Mouse (Mus musculus): Measurements from ENCODE around the gene Gm48551. TPM values are rescaled to one million over a fixed set of nuclear protein-coding genes. Genes with fewer than 3 reads are reported as not detected.
A peak's percentile ranks its signal among the peaks of the same experiment; 100 is the strongest.

Gene Gm48551
- polyA plus RNA-seq, 1 experiment from 2014 or later, result 1.9 TPM

DNA sequence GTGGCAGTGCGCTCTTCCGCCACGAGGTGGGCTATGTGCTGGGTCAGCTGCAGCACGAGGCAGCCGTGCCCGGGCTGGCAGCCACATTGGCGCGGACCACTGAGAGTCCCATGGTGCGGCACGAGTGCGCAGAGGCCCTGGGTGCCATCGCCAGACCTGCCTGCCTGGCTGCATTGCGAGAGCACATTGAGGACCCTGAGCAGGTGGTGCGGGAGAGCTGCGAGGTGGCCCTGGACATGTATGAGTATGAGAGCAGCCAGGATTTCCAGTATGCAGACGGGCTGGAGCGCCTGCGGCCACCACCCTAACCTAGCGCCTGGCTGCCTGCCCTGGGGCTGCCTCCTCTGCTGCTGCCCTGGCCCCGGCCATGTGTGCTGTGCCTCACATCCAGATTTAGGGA lies 3.5 kb downstream of the Gm48551 start:
- no peak overlapping the region for H3K27ac ChIP-seq (ENCODE audit: poor library complexity, severe bottlenecking)
- no peak overlapping the region for H3K4me2 ChIP-seq
- H3K4me3 ChIP-seq, result no peak overlapping the region
- H3K9ac ChIP-seq, result no peak overlapping the region
- 93% methylated on average over 20 of the region's 20 CpGs for WGBS
- H3K27me3 ChIP-seq (replicated peaks), result no peaks in the 10 kb centered on the region
- no peak for ATAC-seq (ENCODE audit: insufficient number of reproducible peaks, low FRiP score)
- peaks cover 32% of the 10 kb centered on the region for H3K4me1 ChIP-seq (replicated peaks)
- H3K9me3 ChIP-seq (replicated peaks), result no peaks in the 10 kb centered on the region
- H3K36me3 ChIP-seq, result peaks cover 34% of the 10 kb centered on the region

DNA sequence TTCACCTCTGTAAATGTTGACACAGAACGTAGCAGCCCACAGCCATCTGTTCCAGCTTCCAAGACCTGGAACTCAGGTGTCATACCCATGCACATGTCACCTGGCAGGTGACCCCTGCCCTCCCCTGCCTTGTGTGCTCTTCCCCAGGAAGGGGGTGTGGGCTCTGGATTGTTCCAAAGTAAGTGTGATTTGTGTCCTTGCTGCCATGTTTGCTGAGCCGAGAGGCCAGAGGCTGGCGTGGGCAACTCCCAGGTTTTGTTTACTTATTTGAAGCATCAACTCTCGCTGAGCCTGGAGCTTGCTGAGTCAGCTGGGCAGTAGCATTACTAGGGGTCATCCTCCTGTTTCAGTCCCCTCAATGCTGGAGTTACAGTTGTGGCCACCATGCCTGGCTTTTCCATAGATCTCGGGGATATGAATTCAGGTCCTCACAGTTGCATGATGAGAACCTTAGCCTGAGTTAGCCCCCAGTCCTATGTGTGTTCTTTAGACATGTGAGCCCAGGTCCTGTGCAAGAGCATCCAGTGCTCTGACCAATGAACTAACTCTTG lies 4.3 kb downstream of the Gm48551 start, which contains the start of gene Gm48552:
TSS of gene Gm48552 (plus strand) at position 501 of the 551 bp plus-strand sequence.
- no peak for ATAC-seq (ENCODE audit: insufficient number of reproducible peaks, low FRiP score)
- 80% methylated on average over 5 of the region's 5 CpGs for WGBS
- Histone ChIP-seq H3K4me2 (no peak within 1 kb of the TSS), H3K9me3 (replicated peaks) (no peaks in the 10 kb centered on the region), H3K4me3 (no peak within 1 kb of the TSS), H3K4me1 (replicated peaks) (peaks cover 41% of the 10 kb centered on the region), H3K27ac (ENCODE audit: poor library complexity, severe bottlenecking) (peak within 1 kb of the TSS; percentile 47; the same call in 1 of the 2 replicates), H3K9ac (peak within 1 kb of the TSS; percentile 52; the same call in 1 of the 2 replicates), H3K36me3 (peaks cover 34% of the 10 kb centered on the region), H3K27me3 (replicated peaks) (no peaks in the 10 kb centered on the region)

DNA sequence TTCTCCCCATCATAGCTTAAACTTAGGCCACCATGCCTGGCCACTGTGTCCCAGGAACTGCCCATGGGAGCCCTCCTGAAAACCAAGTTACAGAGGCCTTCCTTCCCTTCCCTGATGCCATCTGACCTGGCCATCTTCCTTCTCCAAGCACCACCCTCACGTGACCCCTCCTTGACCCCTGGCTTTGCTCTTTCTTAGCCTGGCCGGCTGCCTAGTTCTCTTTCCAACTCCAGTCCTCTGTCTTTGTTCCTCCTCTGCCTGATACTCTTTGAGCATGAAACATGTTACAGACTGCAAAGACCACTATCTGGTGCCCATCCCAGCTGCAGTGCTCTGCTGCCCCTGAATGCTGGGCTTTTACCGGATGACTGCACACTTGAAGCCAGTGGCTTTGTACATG lies 5.1 kb downstream of the Gm48551 start:
- no peak overlapping the region for H3K4me3 ChIP-seq
- H3K9ac ChIP-seq, result peak overlapping the region; percentile 52; the same call in 1 of the 2 replicates
- no peak overlapping the region for H3K4me2 ChIP-seq
- peaks cover 34% of the 10 kb centered on the region for H3K36me3 ChIP-seq
- no peaks in the 10 kb centered on the region for H3K27me3 ChIP-seq (replicated peaks)
- peaks cover 46% of the 10 kb centered on the region for H3K4me1 ChIP-seq (replicated peaks)
- ATAC-seq (ENCODE audit: insufficient number of reproducible peaks, low FRiP score), result no peak
- H3K9me3 ChIP-seq (replicated peaks), result no peaks in the 10 kb centered on the region
- WGBS, result 53% methylated on average over 3 of the region's 3 CpGs
- peak overlapping the region; percentile 47; the same call in 1 of the 2 replicates for H3K27ac ChIP-seq (ENCODE audit: poor library complexity, severe bottlenecking)

DNA sequence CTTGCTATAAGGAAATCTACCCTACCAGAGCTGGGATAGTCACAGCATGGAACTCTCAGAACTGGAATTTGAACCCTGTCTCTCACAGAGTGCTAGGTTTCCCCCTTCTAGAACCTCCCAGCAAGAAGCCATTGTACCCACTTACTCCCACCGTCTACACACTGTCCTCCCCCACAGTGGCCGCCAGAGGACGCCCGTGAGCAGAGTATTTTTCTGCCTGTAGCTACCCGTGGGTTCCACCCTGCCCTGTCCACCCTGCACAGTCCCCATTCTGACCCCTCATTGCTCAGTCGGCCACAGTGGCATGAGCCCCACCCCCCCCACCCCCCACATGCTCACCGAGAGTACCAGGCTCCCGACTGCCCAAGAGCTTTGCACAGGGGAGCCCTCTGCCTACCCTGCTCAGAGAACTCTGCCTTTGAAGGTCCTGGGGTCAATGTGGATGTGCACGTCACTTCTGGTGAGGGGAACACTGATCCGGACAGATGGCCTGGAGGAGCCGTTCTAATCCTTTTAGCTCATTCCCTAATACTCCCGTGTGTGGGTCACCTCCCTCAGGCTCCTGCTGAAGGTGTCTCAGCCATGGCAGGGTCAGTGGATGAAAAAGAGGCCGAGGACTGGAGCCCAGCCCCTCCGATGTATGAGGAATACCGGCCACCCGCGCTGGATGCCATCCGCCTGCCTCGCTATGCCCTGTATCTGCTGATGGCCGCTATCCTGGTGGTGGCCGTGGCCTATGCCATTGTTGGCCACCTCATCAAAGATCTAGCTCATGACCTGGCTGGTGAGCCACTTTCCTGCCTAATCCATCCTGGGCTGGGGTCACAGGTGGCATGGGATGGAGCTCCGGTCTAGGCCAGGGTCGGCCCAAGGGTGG lies 5.8 kb downstream of the Gm48551 start:
- Histone ChIP-seq H3K27me3 (replicated peaks) (no peaks in the 10 kb centered on the region), H3K4me2 (no peak overlapping the region), H3K4me3 (no peak overlapping the region), H3K9me3 (replicated peaks) (no peaks in the 10 kb centered on the region), H3K9ac (peak overlapping the region; percentile 52), H3K4me1 (replicated peaks) (peaks cover 43% of the 10 kb centered on the region), H3K27ac (ENCODE audit: poor library complexity, severe bottlenecking) (peak overlapping the region; percentile 47; the same call in 1 of the 2 replicates), H3K36me3 (peaks cover 34% of the 10 kb centered on the region)
- peak; percentile 46 for ATAC-seq (ENCODE audit: insufficient number of reproducible peaks, low FRiP score)
- 58% methylated on average over 23 of the region's 23 CpGs for WGBS

DNA sequence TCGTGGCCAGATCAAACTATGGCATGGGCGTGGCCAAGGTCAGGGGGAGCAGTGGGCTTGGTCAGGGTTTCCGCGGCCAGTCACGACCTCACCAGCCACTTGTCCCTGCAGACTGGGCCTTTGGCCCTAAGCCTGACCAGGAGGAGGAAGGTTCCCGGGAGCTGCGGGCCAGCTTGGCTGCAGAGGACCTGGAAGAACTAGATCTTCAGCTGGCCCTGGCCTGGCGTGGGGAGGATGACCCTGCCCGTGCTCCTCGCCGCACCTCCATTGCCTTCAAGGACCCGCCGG lies 6.4 kb downstream of the Gm48551 start:
- H3K36me3 ChIP-seq, result peaks cover 34% of the 10 kb centered on the region
- peaks cover 37% of the 10 kb centered on the region for H3K4me1 ChIP-seq (replicated peaks)
- no peaks in the 10 kb centered on the region for H3K9me3 ChIP-seq (replicated peaks)
- no peak overlapping the region for H3K4me2 ChIP-seq
- ATAC-seq (ENCODE audit: insufficient number of reproducible peaks, low FRiP score), result no peak
- no peak overlapping the region for H3K4me3 ChIP-seq
- no peaks in the 10 kb centered on the region for H3K27me3 ChIP-seq (replicated peaks)
- 0 out of 2 replicates have a peak overlapping the region, but pooled peaks have one; percentile 52 for H3K9ac ChIP-seq
- no peak overlapping the region for H3K27ac ChIP-seq (ENCODE audit: poor library complexity, severe bottlenecking)
- WGBS, result 84% methylated on average over 13 of the region's 13 CpGs

DNA sequence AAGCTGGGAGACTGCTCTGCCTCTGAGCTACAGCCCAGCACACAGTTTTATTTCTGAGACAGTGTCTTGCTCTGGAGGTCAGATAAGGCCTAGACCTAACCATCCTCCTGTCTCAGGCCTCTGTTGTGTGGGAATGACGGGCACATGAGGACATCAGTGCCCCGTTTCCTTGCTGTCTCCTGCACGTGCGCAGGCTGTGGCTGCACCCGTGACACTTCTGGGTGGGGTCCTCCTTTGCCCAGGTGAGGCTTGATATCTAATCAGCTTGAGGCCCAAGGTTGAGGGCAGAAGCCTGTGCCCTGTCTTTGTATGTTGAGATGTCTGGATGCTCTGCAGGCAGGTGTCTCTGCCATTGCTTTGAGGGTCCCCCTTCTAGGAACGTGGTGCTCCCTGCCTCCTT lies 8.0 kb downstream of the Gm48551 start:
- H3K9me3 ChIP-seq (replicated peaks), result no peaks in the 10 kb centered on the region
- WGBS, result 77% methylated on average over 6 of the region's 6 CpGs
- H3K4me3 ChIP-seq, result no peak overlapping the region
- ATAC-seq (ENCODE audit: insufficient number of reproducible peaks, low FRiP score), result no peak
- H3K9ac ChIP-seq, result no peak overlapping the region
- no peak overlapping the region for H3K4me2 ChIP-seq
- peaks cover 21% of the 10 kb centered on the region for H3K36me3 ChIP-seq
- H3K27ac ChIP-seq (ENCODE audit: poor library complexity, severe bottlenecking), result no peak overlapping the region
- no peaks in the 10 kb centered on the region for H3K27me3 ChIP-seq (replicated peaks)
- H3K4me1 ChIP-seq (replicated peaks), result peaks cover 33% of the 10 kb centered on the region

DNA sequence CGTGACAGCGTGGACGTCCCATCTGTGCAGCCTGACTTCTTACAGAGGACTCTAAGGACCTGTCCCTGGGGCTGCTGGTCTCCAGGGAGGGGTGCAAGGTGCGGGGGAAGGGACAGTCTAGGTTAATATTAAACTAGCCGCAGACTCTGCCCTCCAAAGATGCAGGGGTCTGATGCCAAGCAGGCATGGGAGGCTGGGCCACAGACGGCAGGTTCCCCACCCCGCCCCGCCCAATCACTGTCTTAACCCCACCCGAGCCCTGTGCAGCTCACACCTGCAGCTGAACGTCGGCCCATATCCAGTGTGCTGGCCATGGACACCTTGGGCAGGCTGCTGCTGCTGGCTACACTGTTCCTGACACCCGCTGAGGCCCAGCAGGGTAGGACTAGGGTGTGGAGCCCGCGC lies 8.5 kb downstream of the Gm48551 start, which contains the start of gene Smim24:
TSS of gene Smim24 (plus strand) at position 271 of the 405 bp plus-strand sequence.
- H3K27me3 ChIP-seq (replicated peaks), result no peaks in the 10 kb centered on the region
- peak within 1 kb of the TSS; percentile 74 for H3K4me2 ChIP-seq
- H3K4me1 ChIP-seq (replicated peaks), result peaks cover 33% of the 10 kb centered on the region
- H3K9me3 ChIP-seq (replicated peaks), result no peaks in the 10 kb centered on the region
- WGBS, result 49% methylated on average over 14 of the region's 14 CpGs
- H3K36me3 ChIP-seq, result peaks cover 21% of the 10 kb centered on the region
- peak within 1 kb of the TSS; percentile 66 for H3K9ac ChIP-seq
- H3K27ac ChIP-seq (ENCODE audit: poor library complexity, severe bottlenecking), result peak within 1 kb of the TSS; percentile 56; the same call in 1 of the 2 replicates
- H3K4me3 ChIP-seq, result peak within 1 kb of the TSS; percentile 40
- no peak for ATAC-seq (ENCODE audit: insufficient number of reproducible peaks, low FRiP score)

DNA sequence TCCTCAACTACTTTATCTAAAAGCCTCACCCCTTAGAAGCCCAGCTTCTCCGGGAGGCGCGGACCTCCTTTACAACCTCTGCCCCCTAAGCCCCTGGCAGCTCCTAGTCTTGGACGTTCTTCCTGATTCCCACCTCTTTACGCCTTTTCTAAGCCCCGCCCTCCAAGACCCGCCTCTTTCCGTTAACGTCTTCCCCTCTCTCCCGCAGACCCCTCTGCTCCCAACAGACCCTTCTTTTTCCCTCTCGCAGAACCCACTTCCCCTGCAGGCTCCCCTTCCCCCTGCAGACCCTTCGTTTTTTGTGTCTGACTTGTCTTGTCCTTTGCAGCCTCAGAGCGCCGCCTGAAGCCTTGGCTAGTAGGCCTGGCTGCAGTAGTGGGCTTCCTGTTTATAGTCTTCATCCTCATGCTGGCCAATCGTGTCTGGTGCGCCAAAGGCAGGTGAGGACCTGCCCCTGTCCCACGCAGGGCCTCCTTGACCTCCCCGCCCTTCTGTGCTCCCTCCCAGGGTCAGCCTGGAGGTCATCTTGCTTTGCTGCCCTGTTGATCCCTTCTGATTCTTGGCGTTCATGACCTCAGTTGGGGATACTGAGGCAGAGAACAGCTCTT lies 9.3 kb downstream of the Gm48551 start:
- no peak for ATAC-seq (ENCODE audit: insufficient number of reproducible peaks, low FRiP score)
- H3K9ac ChIP-seq, result peak overlapping the region; percentile 66
- peak overlapping the region; percentile 56; the same call in 1 of the 2 replicates for H3K27ac ChIP-seq (ENCODE audit: poor library complexity, severe bottlenecking)
- H3K4me3 ChIP-seq, result peak overlapping the region; percentile 40
- 6% methylated on average over 19 of the region's 19 CpGs for WGBS
- H3K36me3 ChIP-seq, result peaks cover 21% of the 10 kb centered on the region
- H3K27me3 ChIP-seq (replicated peaks), result no peaks in the 10 kb centered on the region
- H3K9me3 ChIP-seq (replicated peaks), result no peaks in the 10 kb centered on the region
- H3K4me1 ChIP-seq (replicated peaks), result peaks cover 33% of the 10 kb centered on the region
- peak overlapping the region; percentile 74 for H3K4me2 ChIP-seq

DNA sequence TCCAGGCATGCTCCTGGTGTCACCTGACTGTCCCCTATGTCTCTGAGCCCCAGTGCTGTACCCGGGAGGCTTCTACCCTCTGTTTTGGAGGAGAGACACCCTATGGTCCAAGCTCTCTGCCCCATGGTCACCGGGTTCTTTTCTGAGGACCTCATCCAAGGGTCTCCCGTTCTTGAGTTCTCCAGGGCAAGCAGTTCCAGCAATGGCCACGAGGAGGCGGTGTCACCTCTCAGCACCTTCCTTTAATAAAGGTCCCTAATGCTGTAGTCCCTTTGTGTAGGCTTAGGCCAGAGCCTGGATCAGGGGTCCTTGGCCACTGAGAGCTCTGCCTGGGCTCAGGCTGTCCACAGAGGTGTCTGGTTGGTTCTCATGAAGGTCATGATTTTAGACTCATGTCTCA lies 10.9 kb downstream of the Gm48551 start:
- H3K4me1 ChIP-seq (replicated peaks), result peaks cover 20% of the 10 kb centered on the region
- ATAC-seq (ENCODE audit: insufficient number of reproducible peaks, low FRiP score), result no peak
- H3K9ac ChIP-seq, result no peak overlapping the region
- H3K9me3 ChIP-seq (replicated peaks), result no peaks in the 10 kb centered on the region
- no peak overlapping the region for H3K4me3 ChIP-seq
- whole genome bisulfite sequencing, result 13% methylated on average over 5 of the region's 5 CpGs
- H3K27me3 ChIP-seq (replicated peaks), result no peaks in the 10 kb centered on the region
- peaks cover 31% of the 10 kb centered on the region for H3K36me3 ChIP-seq
- H3K27ac ChIP-seq (ENCODE audit: poor library complexity, severe bottlenecking), result no peak overlapping the region
- H3K4me2 ChIP-seq, result no peak overlapping the region

DNA sequence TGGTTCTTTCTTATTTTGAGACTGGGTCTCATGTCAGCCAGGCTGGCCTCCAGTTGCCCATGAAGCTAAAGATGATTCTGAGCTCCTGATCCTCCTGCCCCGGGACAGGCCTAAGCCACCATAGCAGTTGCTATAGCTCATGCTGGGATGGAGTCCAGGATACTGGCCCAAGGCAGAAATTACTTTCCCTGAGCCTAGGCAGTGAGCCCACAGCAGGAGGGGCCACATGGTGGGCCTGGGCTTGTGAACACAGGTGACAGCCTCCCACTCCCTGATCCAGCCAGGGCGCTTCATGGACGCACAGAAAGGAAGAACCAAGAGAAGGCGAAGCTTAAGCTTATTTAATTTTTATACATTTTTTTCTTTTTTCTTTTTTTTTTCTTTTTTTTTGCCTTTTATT lies 11.6 kb downstream of the Gm48551 start:
- Histone ChIP-seq H3K4me3 (no peak overlapping the region), H3K9ac (no peak overlapping the region; the same call in 1 of the 2 replicates), H3K27ac (ENCODE audit: poor library complexity, severe bottlenecking) (no peak overlapping the region), H3K27me3 (replicated peaks) (no peaks in the 10 kb centered on the region; the same call in 1 of the 2 replicates), H3K36me3 (peaks cover 38% of the 10 kb centered on the region), H3K9me3 (replicated peaks) (no peaks in the 10 kb centered on the region), H3K4me1 (replicated peaks) (peaks cover 24% of the 10 kb centered on the region), H3K4me2 (no peak overlapping the region)
- ATAC-seq (ENCODE audit: insufficient number of reproducible peaks, low FRiP score), result no peak
- 77% methylated on average over 4 of the region's 4 CpGs for WGBS

DNA sequence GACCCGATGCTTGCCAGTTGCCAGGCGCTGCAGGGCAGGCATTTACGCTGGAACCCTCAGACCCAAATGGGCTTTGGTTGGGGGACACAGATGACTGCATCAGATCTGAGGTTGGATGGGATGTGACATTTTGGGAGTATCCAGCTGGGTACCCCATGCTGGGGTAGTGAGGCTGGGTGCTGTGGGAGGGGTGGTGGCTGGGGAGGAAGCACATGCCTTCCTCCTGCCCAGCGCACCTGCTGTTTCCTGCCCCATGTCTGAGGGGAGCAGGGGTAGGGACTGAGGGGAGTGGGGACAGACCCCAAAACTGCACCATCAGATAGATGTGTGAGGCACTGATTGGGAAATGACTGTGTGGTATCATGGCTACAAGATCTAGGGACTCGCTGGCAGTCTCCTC lies 12.5 kb downstream of the Gm48551 start:
- ATAC-seq (ENCODE audit: insufficient number of reproducible peaks, low FRiP score), result no peak
- H3K9me3 ChIP-seq (replicated peaks), result no peaks in the 10 kb centered on the region
- peaks cover 38% of the 10 kb centered on the region for H3K36me3 ChIP-seq
- WGBS, result 76% methylated on average over 5 of the region's 5 CpGs
- H3K4me1 ChIP-seq (replicated peaks), result peaks cover 33% of the 10 kb centered on the region
- H3K4me2 ChIP-seq, result no peak overlapping the region
- H3K9ac ChIP-seq, result no peak overlapping the region
- no peak overlapping the region for H3K4me3 ChIP-seq
- no peaks in the 10 kb centered on the region; the same call in 1 of the 2 replicates for H3K27me3 ChIP-seq (replicated peaks)
- no peak overlapping the region for H3K27ac ChIP-seq (ENCODE audit: poor library complexity, severe bottlenecking)

All from heart, embryonic 12.5 days (tissue).